Mouse (Mus musculus) small intestine, adult 2 months (tissue): ENCODE results near the gene Rnf19b. TPM values are rescaled to one million over a fixed set of nuclear protein-coding genes. Genes with fewer than 3 reads are reported as not detected.

ENCODE experiments used
- H3K27ac ChIP-seq: fragments of 200-500 bp; 2 replicates; pipeline ENCODE4 v1.5.1; 2012; ENCODE audit warnings: low read depth, low read length, control low read depth, inconsistent platforms; ENCODE audit not compliant: insufficient read depth
- H3K27me3 ChIP-seq: fragments of 200-500 bp; 2 replicates; pipeline ENCODE4 v1.6.1; 2012; ENCODE audit warnings: mild to moderate bottlenecking, moderate library complexity, low read length, inconsistent platforms; ENCODE audit not compliant: control insufficient read depth, insufficient read depth
- H3K36me3 ChIP-seq: fragments of 200-500 bp; 2 replicates; pipeline ENCODE4 v1.6.1; 2012; ENCODE audit warnings: mild to moderate bottlenecking, low read length, control low read depth, inconsistent platforms; ENCODE audit not compliant: control insufficient read depth, insufficient read depth
- H3K4me1 ChIP-seq: fragments of 200-500 bp; 2 replicates; pipeline ENCODE4 v1.6.1; 2012; ENCODE audit warnings: low read length, inconsistent platforms, mixed read lengths; ENCODE audit not compliant: control insufficient read depth, insufficient read depth, insufficient read length
- H3K4me3 ChIP-seq: fragments of 200-500 bp; 2 replicates; pipeline ENCODE4 v1.5.1; 2012; ENCODE audit warnings: low read depth, mild to moderate bottlenecking, control low read depth, inconsistent platforms, low read length, moderate library complexity
- CTCF ChIP-seq: fragments of 200-500 bp; IDR thresholded peaks from 2 replicates; pipeline ENCODE4 v1.5.1; 2012; ENCODE audit warnings: low read depth, mild to moderate bottlenecking, control low read depth, inconsistent platforms, low read length, moderate library complexity, mixed read lengths; ENCODE audit not compliant: insufficient replicate concordance, insufficient read length; ENCODE audit errors: extremely low read depth
- POLR2A ChIP-seq: fragments of 200-500 bp; IDR thresholded peaks from 2 replicates; pipeline ENCODE4 v1.6.1; 2012; ENCODE audit warnings: low read depth, mild to moderate bottlenecking, control low read depth, inconsistent platforms, low read length, moderate library complexity
- WGBS: fragments of 180-500 bp; shearing (Covaris S2); methylation state at CpG from one replicate; pipeline ENCODE4 v1.1.7; 2018; 5-methylcytosine and 5-hydroxymethylcytosine counted together
- polyA plus RNA-seq: library from polyadenylated mRNA; depleted of rRNA; stranded (reverse); fragments of >200 nt; gene quantifications from 2 replicates; pipeline ENCODE4 v1.2.3, GENCODE M21; 2012; rRNA removed

Gene Rnf19b
- polyA plus RNA-seq, 1 experiment = 218 TPM

DNA sequence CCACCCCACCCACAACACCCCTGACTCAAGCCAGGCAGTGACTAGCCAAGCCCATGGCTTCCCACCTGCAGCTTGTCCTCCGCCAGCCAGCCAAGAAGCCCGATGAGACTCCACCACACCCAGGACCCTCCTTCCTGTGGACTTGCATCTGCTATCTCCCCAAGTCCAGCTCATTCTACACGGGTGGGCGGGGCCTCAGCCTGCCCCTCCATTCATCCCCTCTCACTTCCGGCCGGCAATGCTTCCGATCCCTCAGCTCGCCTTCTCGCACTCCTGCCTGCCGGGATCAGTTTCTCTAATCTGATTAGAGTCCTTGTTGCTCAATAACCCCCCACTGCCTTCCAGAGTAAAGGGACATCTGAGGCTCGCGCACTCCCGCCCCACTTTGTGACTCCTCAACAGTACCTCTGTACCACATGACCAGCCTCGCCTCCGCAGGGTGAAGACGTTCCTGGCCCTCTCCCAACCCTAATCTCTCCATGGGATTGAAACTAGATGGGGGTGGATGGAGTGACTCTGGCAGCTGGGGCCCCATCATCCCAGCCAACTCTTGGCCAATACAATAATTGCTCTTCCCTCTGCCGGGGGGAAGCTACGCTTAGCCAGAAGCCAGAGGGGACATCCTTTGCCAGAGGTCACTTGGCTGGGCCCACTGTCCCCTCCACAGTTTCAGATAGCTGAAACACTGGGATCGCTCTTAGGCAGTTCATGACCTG, 67.8 kb downstream of the Rnf19b start:
- peaks cover 9% of the 10 kb centered on the region for H3K4me1 ChIP-seq
- H3K27ac ChIP-seq = no peak overlapping the region
- H3K4me3 ChIP-seq = peak overlapping the region; percentile 9; the same call in 1 of the 2 replicates
- 13% methylated on average over 19 of the region's 19 CpGs for WGBS
- TF ChIP-seq POLR2A (no peak), CTCF (no peak)
- peaks cover 23% of the 10 kb centered on the region for H3K27me3 ChIP-seq
- no peaks in the 10 kb centered on the region for H3K36me3 ChIP-seq

DNA sequence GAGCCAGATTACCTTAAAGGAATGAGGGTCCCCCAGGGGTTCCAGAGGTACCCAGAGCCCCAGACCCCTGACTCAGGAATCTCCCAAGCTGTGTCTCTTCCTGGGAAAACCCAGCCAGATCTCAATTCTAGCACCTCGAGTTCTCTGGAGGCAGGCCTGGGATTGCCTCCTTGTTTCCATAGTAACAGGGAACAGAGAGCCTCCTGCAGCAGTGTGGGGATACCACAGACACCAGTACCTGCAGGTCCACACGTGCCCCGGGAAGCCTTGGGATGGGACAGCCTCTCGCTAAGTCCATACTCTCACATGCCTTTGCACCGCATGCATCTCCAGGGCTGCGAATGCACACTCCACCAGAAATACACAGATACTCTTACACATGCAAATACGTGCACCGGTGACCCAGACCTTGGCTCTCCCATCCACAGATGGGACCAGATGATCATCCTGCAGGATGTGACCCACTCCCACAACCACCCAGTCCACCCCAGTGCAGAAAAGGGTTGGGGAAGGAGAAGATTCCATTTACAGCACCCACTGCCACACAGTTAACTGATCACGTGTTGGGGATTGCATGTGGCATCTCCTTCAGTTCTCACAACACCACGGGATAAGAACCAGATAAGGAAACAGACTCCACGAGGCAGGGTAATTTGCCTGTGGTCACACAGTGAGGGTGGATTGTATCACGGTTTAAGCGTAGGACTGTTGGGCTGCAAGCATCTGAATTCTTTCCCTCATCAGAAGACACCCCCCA, 70.7 kb downstream of the Rnf19b start:
- TF ChIP-seq CTCF (no peak), POLR2A (no peak)
- no peak overlapping the region for H3K4me3 ChIP-seq
- peaks cover 9% of the 10 kb centered on the region; the same call in 1 of the 2 replicates for H3K4me1 ChIP-seq
- H3K27ac ChIP-seq = no peak overlapping the region
- 60% methylated on average over 13 of the region's 13 CpGs for WGBS
- H3K36me3 ChIP-seq = no peaks in the 10 kb centered on the region
- H3K27me3 ChIP-seq = peaks cover 5% of the 10 kb centered on the region; the same call in 1 of the 2 replicates

DNA sequence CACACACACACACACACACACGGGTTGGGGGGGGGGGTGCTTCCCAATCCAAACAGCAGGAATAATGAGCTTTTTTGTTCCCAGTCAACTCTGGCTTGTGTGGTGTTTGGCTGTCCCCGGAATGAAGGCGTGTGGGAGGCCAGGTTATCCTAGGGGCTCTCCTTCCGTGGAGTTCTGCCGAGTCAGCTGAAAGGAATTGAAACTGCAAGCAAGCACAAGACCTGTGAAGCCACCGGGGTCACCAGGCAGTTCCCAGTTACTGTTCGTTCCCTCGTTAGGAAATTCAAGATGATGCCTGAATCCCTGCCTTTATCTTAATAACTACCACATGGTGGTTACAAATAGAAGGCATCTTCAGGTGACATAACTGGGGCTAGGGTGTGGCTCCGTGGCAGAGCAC, 71.3 kb downstream of the Rnf19b start:
- Histone ChIP-seq H3K27ac (no peak overlapping the region), H3K36me3 (no peaks in the 10 kb centered on the region), H3K4me1 (peaks cover 9% of the 10 kb centered on the region; the same call in 1 of the 2 replicates), H3K27me3 (peaks cover 4% of the 10 kb centered on the region; the same call in 1 of the 2 replicates), H3K4me3 (no peak overlapping the region)
- WGBS = 30% methylated on average over 9 of the region's 9 CpGs
- no peak for TF ChIP-seq CTCF
- no peak for TF ChIP-seq POLR2A

DNA sequence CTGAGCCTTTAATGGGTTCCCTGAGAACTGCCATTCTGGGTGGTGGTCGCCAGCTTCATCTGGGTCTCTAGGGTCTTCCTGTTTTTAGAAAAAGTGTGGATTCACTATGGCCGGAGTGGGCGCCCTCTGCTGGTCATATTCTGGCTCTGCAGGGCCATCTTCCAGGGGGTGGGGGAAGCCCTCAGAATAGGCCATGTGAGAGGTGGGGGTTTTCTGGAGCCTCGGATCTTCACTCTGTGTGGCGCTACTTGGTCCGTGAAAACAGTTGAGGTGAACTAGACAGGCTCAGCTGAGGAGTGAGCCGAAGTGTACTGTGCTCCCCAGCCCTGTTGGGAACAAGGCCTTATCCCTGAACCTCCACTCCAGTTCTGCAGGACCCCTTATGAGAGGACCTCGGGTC, 72.1 kb downstream of the Rnf19b start:
- no peak for TF ChIP-seq POLR2A
- peak; percentile 93; the same call in 1 of the 2 replicates for TF ChIP-seq CTCF
- no peaks in the 10 kb centered on the region for H3K36me3 ChIP-seq
- 4% methylated on average over 8 of the region's 8 CpGs for WGBS
- H3K4me1 ChIP-seq = peaks cover 9% of the 10 kb centered on the region; the same call in 1 of the 2 replicates
- H3K27ac ChIP-seq = no peak overlapping the region
- no peaks in the 10 kb centered on the region for H3K27me3 ChIP-seq
- no peak overlapping the region for H3K4me3 ChIP-seq

DNA sequence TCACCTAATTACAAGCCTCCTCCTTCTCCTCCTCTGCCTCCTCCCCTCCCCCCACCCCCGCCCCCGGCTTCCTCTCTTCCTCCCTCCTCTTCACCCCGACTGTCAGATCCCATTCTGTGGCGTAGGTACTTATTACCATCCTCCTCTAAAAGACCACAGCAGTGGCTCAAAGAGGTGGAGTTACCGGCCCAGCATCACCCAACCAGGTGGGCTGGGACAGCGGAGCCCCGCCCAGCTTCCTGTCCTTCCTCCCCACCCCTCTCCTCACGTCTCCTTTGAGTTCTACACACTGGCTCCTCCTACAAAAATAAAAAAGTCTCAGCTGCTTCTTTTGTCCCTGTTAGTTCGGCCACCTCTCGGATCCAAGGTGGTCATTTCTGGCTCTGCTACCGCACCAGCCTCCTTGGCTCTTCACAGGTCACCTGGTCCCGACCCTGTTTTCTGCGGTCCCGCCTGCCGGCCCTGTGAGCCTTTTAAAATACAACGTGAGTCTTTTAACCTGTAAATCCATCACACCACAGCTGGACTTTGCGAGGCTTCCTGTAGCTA, 72.8 kb downstream of the Rnf19b start:
- peaks cover 5% of the 10 kb centered on the region for H3K27me3 ChIP-seq
- H3K27ac ChIP-seq = no peak overlapping the region
- H3K4me3 ChIP-seq = peak overlapping the region; percentile 34
- H3K36me3 ChIP-seq = no peaks in the 10 kb centered on the region
- no peak for TF ChIP-seq POLR2A
- 9% methylated on average over 17 of the region's 17 CpGs for WGBS
- peaks cover 6% of the 10 kb centered on the region; the same call in 1 of the 2 replicates for H3K4me1 ChIP-seq

DNA sequence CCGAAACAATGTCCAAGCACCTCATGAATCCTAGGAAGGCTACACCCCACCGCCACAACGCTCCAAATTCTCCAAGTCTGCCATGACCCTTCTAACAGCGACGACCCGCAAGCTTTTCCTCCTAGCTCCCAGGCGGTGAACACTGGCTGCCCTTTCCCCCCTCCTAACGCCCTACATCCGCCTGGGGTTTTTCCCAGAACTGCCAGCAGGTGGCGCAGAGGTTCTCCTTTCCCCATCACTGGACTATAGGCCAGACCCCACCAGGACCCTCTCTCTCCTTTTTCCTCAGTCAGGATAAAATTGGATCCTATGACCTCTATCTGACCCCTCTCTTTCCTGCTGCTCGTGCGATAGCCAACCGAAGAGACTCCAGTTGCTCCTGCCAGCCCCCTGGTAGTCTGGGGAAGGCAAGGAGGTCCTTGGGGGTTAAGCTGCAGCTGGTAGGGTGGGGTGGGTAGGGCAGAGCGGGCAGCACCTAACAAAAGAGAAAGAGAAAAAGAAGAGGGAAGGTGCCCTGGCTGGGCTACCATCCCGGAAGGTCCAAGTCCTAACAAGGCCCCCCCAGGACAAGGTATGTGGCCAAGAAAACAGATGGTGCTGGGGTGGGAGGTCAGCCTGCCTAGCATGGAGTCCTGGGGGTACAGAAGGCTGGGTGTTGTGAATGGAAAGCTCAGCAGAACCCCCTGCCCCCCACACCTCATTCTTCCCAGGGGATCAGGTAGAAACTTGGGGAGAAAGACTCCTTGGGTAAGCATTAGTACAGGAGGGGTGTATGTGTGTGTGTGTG, 76.9 kb downstream of the Rnf19b start:
- 17% methylated on average over 15 of the region's 15 CpGs for WGBS
- Histone ChIP-seq H3K27me3 (peaks cover 28% of the 10 kb centered on the region), H3K4me1 (peaks cover 5% of the 10 kb centered on the region), H3K27ac (no peak overlapping the region), H3K36me3 (no peaks in the 10 kb centered on the region), H3K4me3 (peak overlapping the region; percentile 10; the same call in 1 of the 2 replicates)
- TF ChIP-seq CTCF = peak; percentile 90; the same call in 1 of the 2 replicates
- no peak for TF ChIP-seq POLR2A

Other genes starting within 250 kb of the Rnf19b start
- 3.0 and 7.7 TPM in 2 replicates for gene Trim62, start 174.7 kb upstream of the Rnf19b start, polyA plus RNA-seq
- 2.3 and 3.2 TPM in 2 replicates for gene Azin2, start 95.8 kb upstream of the Rnf19b start, polyA plus RNA-seq
- gene Ak2, start 66.3 kb upstream of the Rnf19b start, polyA plus RNA-seq = 42.5 and 79.2 TPM in 2 replicates
- gene Tmem54, start 47.3 kb downstream of the Rnf19b start, polyA plus RNA-seq = 473 and 851 TPM in 2 replicates
- 0.56 and 0.72 TPM in 2 replicates for gene Hpca, start 63.8 kb downstream of the Rnf19b start, polyA plus RNA-seq
- gene Fndc5, start 78.7 kb downstream of the Rnf19b start, polyA plus RNA-seq = 0.36 and 0.87 TPM in 2 replicates
- gene S100pbp, start 131.5 kb downstream of the Rnf19b start, polyA plus RNA-seq = 2.3 and 6.4 TPM in 2 replicates
- gene Yars, start 131.5 kb downstream of the Rnf19b start, polyA plus RNA-seq = 5.5 and 7.8 TPM in 2 replicates
- 102 and 267 TPM in 2 replicates for gene C77080, start 203.1 kb downstream of the Rnf19b start, polyA plus RNA-seq
- 0.34 and 0.37 TPM in 2 replicates for gene Sync, start 229.3 kb downstream of the Rnf19b start, polyA plus RNA-seq